Mouse (Mus musculus): Measurements from ENCODE around the gene Tacc2. TPM values are rescaled to one million over a fixed set of nuclear protein-coding genes. Genes with fewer than 3 reads are reported as not detected.
A peak's percentile ranks its signal among the peaks of the same experiment; 100 is the strongest.

Tacc2 gene
- polyA plus RNA-seq, 1 experiment from 2014 or later = 53.5 TPM

GRCm38 (mm10) chr7:130676885-130677540 lies 99.8 kb downstream of the Tacc2 start:
- Histone ChIP-seq H3K27ac (replicated peaks) (peak overlapping the region; percentile 57), H3K4me1 (peaks cover 17% of the 10 kb centered on the region), H3K4me3 (no peak overlapping the region), H3K36me3 (no peaks in the 10 kb centered on the region), H3K27me3 (no peaks in the 10 kb centered on the region), H3K9me3 (no peaks in the 10 kb centered on the region), H3K9ac (replicated peaks) (no peak overlapping the region), H3K4me2 (replicated peaks) (no peak overlapping the region)
- peak; percentile 26; the same call in 1 of the 2 replicates for ATAC-seq (replicated peaks)
- 47% methylated on average over 11 of the region's 11 CpGs for WGBS

GRCm38 (mm10) chr7:130677541-130678274 lies 100.5 kb downstream of the Tacc2 start:
- no peak overlapping the region for H3K9ac ChIP-seq (replicated peaks)
- ATAC-seq (replicated peaks) = peak; percentile 24; the same call in 1 of the 2 replicates

DNA sequence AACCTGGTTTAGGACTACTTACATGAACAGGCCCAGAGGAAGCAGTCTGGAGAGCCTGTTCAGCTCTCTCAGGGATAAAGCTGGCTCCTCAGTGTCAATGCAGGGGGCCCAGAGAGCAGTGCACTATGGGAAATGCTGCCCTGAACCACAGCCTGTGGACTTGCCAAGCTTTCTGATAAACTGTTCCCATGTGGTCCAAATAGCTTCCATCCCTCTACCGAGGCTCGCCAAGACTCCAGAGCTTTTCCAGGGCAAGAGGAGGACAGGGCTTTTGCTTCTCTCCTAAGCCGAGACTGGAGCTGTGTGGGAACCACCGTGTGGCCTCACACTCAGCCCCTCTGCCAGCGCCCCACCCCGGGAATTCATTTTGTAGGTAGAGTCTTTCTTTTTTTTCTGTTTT lies 101.2 kb downstream of the Tacc2 start:
- Histone ChIP-seq H3K4me1 (peaks cover 16% of the 10 kb centered on the region), H3K27me3 (no peaks in the 10 kb centered on the region), H3K4me3 (no peak overlapping the region), H3K36me3 (no peaks in the 10 kb centered on the region), H3K9me3 (no peaks in the 10 kb centered on the region), H3K4me2 (replicated peaks) (no peak overlapping the region), H3K27ac (replicated peaks) (no peak overlapping the region), H3K9ac (replicated peaks) (no peak overlapping the region)
- WGBS = 94% methylated on average over 6 of the region's 6 CpGs
- no peak for ATAC-seq (replicated peaks)

More at GRCm38 (mm10) chr7:130677541-130678274, 100.5 kb downstream of the Tacc2 start:
- Histone ChIP-seq H3K27ac (replicated peaks) (peak overlapping the region; percentile 57), H3K4me3 (no peak overlapping the region), H3K9me3 (no peaks in the 10 kb centered on the region), H3K4me1 (peaks cover 17% of the 10 kb centered on the region), H3K27me3 (no peaks in the 10 kb centered on the region), H3K4me2 (replicated peaks) (no peak overlapping the region), H3K36me3 (no peaks in the 10 kb centered on the region)
- WGBS = 59% methylated on average over 12 of the region's 12 CpGs

DNA sequence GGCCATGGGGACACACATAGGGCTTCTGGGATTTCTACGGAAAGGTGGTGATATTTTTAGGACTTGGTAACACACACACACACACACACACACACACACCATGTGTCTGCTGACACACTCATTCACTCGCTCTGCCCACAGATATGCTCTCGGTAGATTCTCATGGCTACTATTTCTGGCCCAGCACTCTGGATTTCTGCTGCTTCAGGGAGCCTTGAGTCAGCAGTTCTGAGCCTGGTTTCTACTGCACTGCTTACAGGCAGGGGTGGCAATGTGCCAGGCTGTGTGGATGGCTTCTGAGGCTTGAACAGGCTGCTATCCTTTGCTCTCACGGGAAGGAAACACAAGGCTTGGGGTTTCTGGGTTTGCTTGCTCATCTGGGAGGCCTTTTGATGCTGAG lies 104.6 kb downstream of the Tacc2 start:
- Histone ChIP-seq H3K9ac (replicated peaks) (no peak overlapping the region), H3K9me3 (no peaks in the 10 kb centered on the region), H3K4me2 (replicated peaks) (no peak overlapping the region), H3K27ac (replicated peaks) (no peak overlapping the region), H3K4me3 (no peak overlapping the region), H3K27me3 (no peaks in the 10 kb centered on the region), H3K4me1 (peaks cover 12% of the 10 kb centered on the region), H3K36me3 (no peaks in the 10 kb centered on the region)
- 61% methylated on average over 4 of the region's 4 CpGs for WGBS
- no peak for ATAC-seq (replicated peaks)

DNA sequence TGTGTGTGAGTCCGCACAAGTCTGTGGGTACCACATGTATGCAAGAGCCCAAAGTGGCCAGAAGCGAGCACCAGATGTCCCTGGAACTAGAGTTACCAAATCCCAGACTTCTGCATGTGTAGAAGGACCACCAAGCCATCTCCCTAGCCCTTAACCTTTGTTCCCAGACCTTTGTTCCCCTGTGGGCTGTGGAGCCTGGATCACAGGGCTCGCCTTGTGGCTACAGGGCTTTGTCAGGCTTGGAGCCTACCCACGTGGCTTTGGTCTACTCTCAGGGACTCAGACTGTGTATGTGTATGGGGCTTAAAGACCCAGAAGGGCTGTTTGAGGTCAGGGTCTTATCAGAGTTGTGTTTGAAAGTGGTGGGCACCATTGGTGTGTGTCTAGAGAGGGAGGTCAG lies 111.4 kb downstream of the Tacc2 start:
- WGBS = 82% methylated on average over 4 of the region's 4 CpGs
- no peak overlapping the region for H3K4me2 ChIP-seq (replicated peaks)
- H3K9me3 ChIP-seq = no peaks in the 10 kb centered on the region
- H3K9ac ChIP-seq (replicated peaks) = no peak overlapping the region
- H3K27ac ChIP-seq (replicated peaks) = no peak overlapping the region
- H3K4me3 ChIP-seq = no peak overlapping the region
- ATAC-seq (replicated peaks) = no peak
- no peaks in the 10 kb centered on the region for H3K27me3 ChIP-seq
- no peaks in the 10 kb centered on the region for H3K36me3 ChIP-seq
- peaks cover 5% of the 10 kb centered on the region for H3K4me1 ChIP-seq

DNA sequence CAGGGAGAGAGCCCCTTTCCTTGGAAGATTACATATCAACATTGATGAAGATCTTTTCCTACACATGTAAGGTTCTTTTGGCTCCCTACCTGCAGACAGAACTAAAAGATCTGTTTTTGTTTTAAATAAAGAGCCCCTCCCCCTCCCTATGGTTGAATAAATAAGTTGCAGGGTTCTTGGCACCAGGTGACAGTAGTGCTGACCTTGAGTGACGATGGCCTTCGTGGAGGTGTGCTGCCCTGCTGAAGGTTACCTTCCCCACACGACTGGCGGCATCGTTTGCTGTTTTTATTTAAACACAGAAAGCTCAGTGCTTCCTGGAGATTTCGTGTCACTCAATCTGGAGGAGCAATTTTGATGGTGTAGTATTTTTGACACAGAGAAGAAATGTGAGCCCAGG lies 113.6 kb downstream of the Tacc2 start:
- H3K4me3 ChIP-seq = no peak overlapping the region
- ATAC-seq (replicated peaks) = no peak
- no peaks in the 10 kb centered on the region for H3K9me3 ChIP-seq
- H3K4me2 ChIP-seq (replicated peaks) = no peak overlapping the region
- H3K36me3 ChIP-seq = no peaks in the 10 kb centered on the region
- peaks cover 27% of the 10 kb centered on the region for H3K4me1 ChIP-seq
- no peaks in the 10 kb centered on the region for H3K27me3 ChIP-seq
- H3K27ac ChIP-seq (replicated peaks) = no peak overlapping the region
- whole genome bisulfite sequencing = 80% methylated on average over 6 of the region's 6 CpGs
- no peak overlapping the region for H3K9ac ChIP-seq (replicated peaks)

DNA sequence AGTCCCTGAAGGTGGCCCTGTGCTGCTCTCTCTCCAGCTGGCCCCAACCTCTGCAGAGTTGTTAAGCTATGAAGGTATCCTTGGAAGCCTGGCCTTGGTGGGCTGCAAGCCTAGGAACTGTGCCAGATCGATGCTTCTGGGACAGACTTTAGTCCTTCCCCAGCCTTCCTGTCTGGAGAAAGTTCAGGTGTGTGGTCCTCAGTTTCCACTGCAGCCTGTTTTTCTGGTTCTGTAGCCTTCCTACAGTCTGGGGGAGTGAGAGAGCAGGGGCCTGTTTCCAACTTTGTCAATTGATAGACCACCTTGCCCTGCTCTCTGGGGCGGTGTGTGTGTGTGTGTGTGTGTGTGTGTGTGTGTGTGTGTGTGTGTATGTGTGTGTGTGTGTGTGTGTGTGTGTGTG lies 114.7 kb downstream of the Tacc2 start:
- Histone ChIP-seq H3K4me1 (peaks cover 38% of the 10 kb centered on the region), H3K9ac (replicated peaks) (peak overlapping the region; percentile 97), H3K9me3 (no peaks in the 10 kb centered on the region), H3K27ac (replicated peaks) (peak overlapping the region; percentile 98), H3K4me2 (replicated peaks) (peak overlapping the region; percentile 75), H3K36me3 (no peaks in the 10 kb centered on the region), H3K4me3 (peak overlapping the region; percentile 79), H3K27me3 (no peaks in the 10 kb centered on the region)
- WGBS = 33% methylated on average over 2 of the region's 2 CpGs
- ATAC-seq (replicated peaks) = no peak

GRCm38 (mm10) chr7:130692392-130692942 lies 115.2 kb downstream of the Tacc2 start:
- Histone ChIP-seq H3K27me3 (no peaks in the 10 kb centered on the region), H3K9ac (replicated peaks) (peak overlapping the region; percentile 97), H3K4me3 (peak overlapping the region; percentile 79), H3K4me2 (replicated peaks) (peak overlapping the region; percentile 75), H3K4me1 (peaks cover 43% of the 10 kb centered on the region), H3K36me3 (no peaks in the 10 kb centered on the region), H3K9me3 (no peaks in the 10 kb centered on the region), H3K27ac (replicated peaks) (peak overlapping the region; percentile 98)
- WGBS = under 1% methylated on average over 39 of the region's 39 CpGs
- peak; percentile 90 for ATAC-seq (replicated peaks)

DNA sequence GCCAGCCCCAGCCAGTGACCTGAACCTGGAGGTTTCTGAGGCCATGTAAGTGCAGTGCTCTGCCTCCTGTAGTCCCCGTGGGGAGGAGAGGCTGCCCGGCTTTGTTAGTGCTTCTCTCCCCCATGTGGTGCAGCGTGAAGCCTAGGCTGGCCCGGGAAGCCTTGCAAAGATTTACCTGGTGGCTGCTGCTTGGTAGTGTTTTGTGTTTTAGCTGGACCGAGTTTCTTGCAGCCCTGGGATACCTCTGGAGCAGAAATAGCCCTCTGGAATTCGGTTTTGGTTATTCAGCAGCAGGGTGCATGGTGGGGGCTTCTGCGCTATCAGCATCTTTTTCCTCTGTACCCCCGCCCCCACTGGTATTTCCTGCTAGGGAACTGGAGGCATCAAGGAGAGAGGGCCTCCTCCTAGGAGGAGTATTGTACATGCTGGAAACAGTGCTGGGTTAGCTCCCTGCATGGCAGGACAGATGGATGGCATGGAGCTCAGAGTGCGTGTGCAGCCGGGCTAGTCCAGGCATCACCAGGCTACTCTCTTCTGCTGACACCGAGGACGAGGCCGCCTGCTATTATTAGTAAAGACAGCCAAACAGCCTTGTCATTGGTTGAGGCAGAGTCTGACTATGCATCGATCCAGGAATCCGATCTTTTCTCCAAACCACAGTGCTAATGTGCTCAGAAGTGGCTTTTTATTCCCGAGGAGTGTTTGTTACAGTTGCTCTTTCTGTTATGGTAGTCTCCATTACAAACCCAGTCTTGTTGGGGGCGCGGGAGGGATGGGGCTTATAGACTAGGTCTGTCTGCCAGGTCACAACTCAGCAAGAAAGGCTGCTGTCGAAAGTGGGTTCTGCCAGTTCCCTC lies 115.9 kb downstream of the Tacc2 start:
- no peaks in the 10 kb centered on the region for H3K27me3 ChIP-seq

GRCm38 (mm10) chr7:130693800-130694193 lies 116.6 kb downstream of the Tacc2 start:
- 0 out of 2 replicates have a peak, but pooled peaks have one; percentile 24 for ATAC-seq (replicated peaks)
- H3K9ac ChIP-seq (replicated peaks) = peak overlapping the region; percentile 97
- peak overlapping the region; percentile 75 for H3K4me2 ChIP-seq (replicated peaks)

More for the DNA sequence above, 115.9 kb downstream of the Tacc2 start:
- Histone ChIP-seq H3K4me1 (peaks cover 48% of the 10 kb centered on the region), H3K9me3 (no peaks in the 10 kb centered on the region), H3K27ac (replicated peaks) (peak overlapping the region; percentile 98), H3K36me3 (no peaks in the 10 kb centered on the region), H3K4me2 (replicated peaks) (peak overlapping the region; percentile 75), H3K9ac (replicated peaks) (peak overlapping the region; percentile 97), H3K4me3 (peak overlapping the region; percentile 79)
- 1% methylated on average over 19 of the region's 19 CpGs for WGBS
- ATAC-seq (replicated peaks) = peak; percentile 82

DNA sequence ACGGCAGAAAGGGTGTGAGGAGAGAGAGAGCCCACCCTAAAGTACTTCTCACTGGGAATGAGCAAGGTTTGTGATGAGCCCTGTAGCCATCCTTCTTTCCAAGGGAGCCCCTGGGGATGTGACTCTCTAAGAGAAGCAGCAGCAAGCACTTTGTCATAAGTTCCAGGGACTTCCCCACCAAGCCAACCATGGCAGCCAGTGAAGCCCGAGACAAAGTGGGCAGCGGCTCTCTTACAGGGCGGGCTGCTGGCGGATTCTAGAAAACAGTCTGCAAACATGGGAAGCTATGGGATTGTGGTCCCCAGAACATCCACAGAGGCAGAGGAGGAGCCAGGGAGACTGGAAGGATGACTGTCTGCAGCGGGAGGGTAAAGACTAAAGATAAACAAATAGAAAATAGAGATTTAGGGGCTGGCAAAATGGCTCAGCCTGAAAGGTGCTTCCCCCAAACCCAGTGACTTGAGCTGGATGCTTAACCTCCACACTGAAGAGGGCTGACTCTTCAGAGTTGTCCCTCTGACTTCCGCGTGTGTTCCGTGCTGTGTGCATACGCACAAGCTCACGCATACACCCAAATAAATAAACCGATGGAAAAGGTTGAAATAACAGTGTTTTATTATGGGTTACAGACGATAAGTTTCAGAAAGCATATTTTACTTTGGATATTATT lies 118.6 kb downstream of the Tacc2 start:
- Histone ChIP-seq H3K27me3 (no peaks in the 10 kb centered on the region), H3K4me1 (peaks cover 48% of the 10 kb centered on the region), H3K9me3 (no peaks in the 10 kb centered on the region), H3K36me3 (peaks cover 6% of the 10 kb centered on the region; the same call in 1 of the 2 replicates), H3K27ac (replicated peaks) (no peak overlapping the region), H3K4me3 (peak overlapping the region; percentile 79; the same call in 1 of the 2 replicates), H3K9ac (replicated peaks) (no peak overlapping the region), H3K4me2 (replicated peaks) (peak overlapping the region; percentile 75)
- ATAC-seq (replicated peaks) = no peak
- 74% methylated on average over 13 of the region's 13 CpGs for WGBS

More at GRCm38 (mm10) chr7:130693800-130694193, 116.6 kb downstream of the Tacc2 start:
- Histone ChIP-seq H3K36me3 (no peaks in the 10 kb centered on the region), H3K4me3 (peak overlapping the region; percentile 79), H3K9me3 (no peaks in the 10 kb centered on the region), H3K27me3 (no peaks in the 10 kb centered on the region), H3K4me1 (peaks cover 48% of the 10 kb centered on the region), H3K27ac (replicated peaks) (peak overlapping the region; percentile 98)
- WGBS = 8% methylated on average over 11 of the region's 11 CpGs

All from forebrain, embryonic 15.5 days (tissue).